Mouse (Mus musculus) testis, adult 2 months (tissue): ENCODE measurements around the gene Tlx3. TPM values are rescaled to one million over a fixed set of nuclear protein-coding genes. Genes with fewer than 3 reads are reported as not detected.

Source experiments
- H3K27ac ChIP-seq: fragments of 200-500 bp; 2 replicates; pipeline ENCODE4 v1.5.1; 2012; ENCODE audit warnings: low read depth, low read length; ENCODE audit not compliant: control insufficient read depth, insufficient read depth
- H3K27me3 ChIP-seq: fragments of 200-500 bp; 2 replicates; pipeline ENCODE4 v1.6.1; 2012; ENCODE audit warnings: mild to moderate bottlenecking, low read length, moderate library complexity; ENCODE audit not compliant: control insufficient read depth, insufficient read depth
- H3K36me3 ChIP-seq: fragments of 200-500 bp; 2 replicates; pipeline ENCODE4 v1.6.1; 2012; ENCODE audit warnings: mild to moderate bottlenecking, low read length; ENCODE audit not compliant: control insufficient read depth, insufficient read depth
- H3K4me1 ChIP-seq: fragments of 200-500 bp; 2 replicates; pipeline ENCODE4 v1.6.1; 2012; ENCODE audit warnings: low read length; ENCODE audit not compliant: control insufficient read depth, insufficient read depth
- H3K4me3 ChIP-seq: fragments of 200-500 bp; 2 replicates; pipeline ENCODE4 v1.5.1; 2012; ENCODE audit warnings: low read depth, mild to moderate bottlenecking, low read length, moderate library complexity, mixed read lengths; ENCODE audit not compliant: control insufficient read depth
- CTCF ChIP-seq: fragments of 200-500 bp; IDR thresholded peaks from 2 replicates; pipeline ENCODE4 v1.5.1; 2012; ENCODE audit warnings: low read depth, mild to moderate bottlenecking, inconsistent platforms, low read length, moderate library complexity; ENCODE audit not compliant: control insufficient read depth, insufficient read depth, insufficient replicate concordance
- POLR2A ChIP-seq: fragments of 200-500 bp; IDR thresholded peaks from 2 replicates; pipeline ENCODE4 v1.6.1; 2012; ENCODE audit warnings: low read depth, mild to moderate bottlenecking, inconsistent platforms, low read length, moderate library complexity; ENCODE audit not compliant: control insufficient read depth
- polyA plus RNA-seq: library from polyadenylated mRNA; depleted of rRNA; stranded (reverse); fragments of >200 nt; gene quantifications from 2 replicates; pipeline ENCODE4 v1.2.3, GENCODE M21; 2012

The Tlx3 gene
- polyA plus RNA-seq, 1 experiment, result not detected

DNA sequence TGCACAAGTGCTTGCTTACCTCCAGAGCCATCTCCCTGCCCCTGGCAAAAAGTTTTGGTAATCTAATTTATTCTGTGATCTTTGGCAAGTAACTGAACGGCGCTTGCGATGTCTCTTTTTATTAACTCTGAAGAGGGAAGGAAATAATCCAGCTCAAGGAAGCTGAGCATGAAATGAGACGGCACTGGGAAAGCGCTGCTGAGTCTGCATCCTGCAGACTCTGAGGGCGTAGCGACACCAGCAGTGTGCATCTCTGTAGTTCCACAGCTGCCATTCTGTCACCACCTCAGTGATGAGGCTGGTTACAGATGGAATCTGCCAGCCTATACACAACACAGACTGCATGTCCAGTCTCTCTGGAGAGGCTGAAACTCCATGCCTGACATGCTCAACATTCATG lies 17.4 kb upstream of the Tlx3 start:
- Histone ChIP-seq H3K27me3 (no peaks in the 10 kb centered on the region), H3K4me1 (no peaks in the 10 kb centered on the region; the same call in 1 of the 2 replicates), H3K4me3 (no peak overlapping the region), H3K27ac (no peak overlapping the region), H3K36me3 (no peaks in the 10 kb centered on the region)
- TF ChIP-seq POLR2A, result no peak
- TF ChIP-seq CTCF, result no peak

DNA sequence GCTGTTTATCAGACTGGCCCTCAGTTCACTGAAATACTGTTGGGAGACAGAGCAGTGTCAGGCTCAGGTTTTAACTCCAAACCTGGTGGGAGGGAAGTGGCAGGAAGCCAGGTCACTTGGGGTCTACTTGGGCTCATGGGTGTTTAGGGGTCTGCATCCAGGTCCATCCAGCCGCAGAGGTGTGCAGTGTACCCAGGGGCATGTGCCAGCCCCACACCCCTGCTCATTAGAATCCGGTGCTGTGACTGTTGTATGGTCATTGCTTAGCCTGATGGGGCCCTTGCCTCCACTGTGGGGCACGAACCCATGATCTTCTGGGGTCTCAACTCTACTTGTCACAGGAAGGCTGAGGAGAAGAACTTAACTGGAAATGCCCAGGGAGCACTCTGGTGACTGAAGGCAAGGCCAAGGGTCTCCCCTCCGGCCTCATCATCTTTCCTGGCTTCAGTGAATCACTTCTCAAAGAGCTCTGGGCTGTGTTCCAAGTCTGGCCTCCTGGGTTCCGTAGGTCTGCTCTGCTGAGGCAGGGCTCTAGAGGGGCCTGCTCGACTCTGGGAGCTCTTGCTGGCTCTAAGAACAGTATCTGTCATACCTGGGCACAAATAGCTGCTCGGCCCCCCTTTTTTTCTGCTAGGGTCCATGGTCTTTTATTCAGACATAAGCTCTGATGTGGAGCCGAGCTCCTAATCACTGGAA lies 14.1 kb upstream of the Tlx3 start:
- H3K27me3 ChIP-seq, result no peaks in the 10 kb centered on the region
- no peak overlapping the region for H3K4me3 ChIP-seq
- H3K36me3 ChIP-seq, result no peaks in the 10 kb centered on the region; the same call in 1 of the 2 replicates
- no peaks in the 10 kb centered on the region; the same call in 1 of the 2 replicates for H3K4me1 ChIP-seq
- TF ChIP-seq POLR2A (no peak), CTCF (no peak)
- H3K27ac ChIP-seq, result no peak overlapping the region

DNA sequence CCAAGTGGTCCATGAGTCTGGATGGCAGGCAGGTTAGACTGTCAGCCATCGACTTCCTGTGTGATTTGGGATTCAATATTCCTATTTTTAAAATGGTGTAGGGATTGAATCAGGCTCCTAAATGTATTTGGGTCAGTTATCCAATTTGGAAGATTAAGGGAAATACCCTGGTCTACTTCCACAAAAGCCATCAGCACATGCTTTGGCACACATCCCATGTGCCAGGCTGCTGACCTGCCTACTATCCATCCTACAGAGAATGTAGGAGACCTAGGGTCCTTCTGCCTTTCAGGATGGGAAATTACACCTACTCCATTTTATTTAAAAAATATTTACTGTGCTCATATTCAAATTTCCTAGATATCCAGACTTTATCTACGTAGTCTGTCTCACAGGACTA lies 4.0 kb upstream of the Tlx3 start:
- H3K27me3 ChIP-seq, result peaks cover 3% of the 10 kb centered on the region
- no peak overlapping the region for H3K27ac ChIP-seq
- peaks cover 8% of the 10 kb centered on the region for H3K4me1 ChIP-seq
- no peak for TF ChIP-seq POLR2A
- TF ChIP-seq CTCF, result no peak
- no peaks in the 10 kb centered on the region for H3K36me3 ChIP-seq
- no peak overlapping the region for H3K4me3 ChIP-seq

DNA sequence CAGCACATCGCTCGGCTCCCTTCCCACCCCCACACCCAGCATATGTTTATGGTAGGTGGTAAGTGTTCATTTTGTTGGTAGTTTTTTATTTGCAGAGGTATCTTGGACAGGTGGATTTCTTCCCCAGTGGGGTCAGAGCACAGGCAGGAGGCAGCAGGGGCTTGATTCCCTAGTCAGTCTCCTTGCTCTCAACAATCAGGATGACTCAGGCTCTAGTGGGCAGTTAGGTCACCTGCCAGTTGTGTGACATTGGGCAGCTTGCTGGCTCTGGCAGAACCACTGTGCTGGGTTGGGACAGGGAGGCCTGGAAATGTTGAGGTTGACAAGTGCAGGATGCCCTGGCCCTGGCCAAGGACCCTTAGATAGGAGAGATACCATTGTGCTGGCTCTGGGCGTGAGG lies 1.6 kb upstream of the Tlx3 start:
- peaks cover 10% of the 10 kb centered on the region for H3K27me3 ChIP-seq
- TF ChIP-seq POLR2A, result no peak
- TF ChIP-seq CTCF, result no peak
- H3K4me3 ChIP-seq, result no peak overlapping the region
- no peak overlapping the region for H3K27ac ChIP-seq
- H3K4me1 ChIP-seq, result peaks cover 17% of the 10 kb centered on the region
- no peaks in the 10 kb centered on the region for H3K36me3 ChIP-seq

DNA sequence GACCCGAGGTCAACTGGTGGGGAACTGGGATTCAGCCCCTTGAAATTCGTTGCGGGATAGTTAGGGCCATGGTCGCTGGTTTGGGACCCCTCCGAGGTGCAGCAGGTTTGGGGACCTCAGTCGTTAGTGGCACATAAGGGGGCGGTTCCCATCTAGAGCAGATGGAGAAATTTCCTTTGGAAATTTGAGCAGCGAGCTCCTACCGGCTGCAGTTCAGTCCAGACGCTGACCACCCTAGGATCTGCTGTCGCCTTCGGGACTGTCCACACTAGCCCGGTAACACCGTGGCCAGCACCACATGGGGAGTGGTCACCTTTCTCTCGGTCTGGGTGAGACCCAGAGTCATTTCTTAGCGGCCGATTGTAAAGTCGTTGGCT lies 928 bp upstream of the Tlx3 start:
- H3K36me3 ChIP-seq, result no peaks in the 10 kb centered on the region
- H3K4me1 ChIP-seq, result peaks cover 17% of the 10 kb centered on the region
- no peak overlapping the region for H3K27ac ChIP-seq
- TF ChIP-seq CTCF (no peak), POLR2A (no peak)
- no peak overlapping the region for H3K4me3 ChIP-seq
- peaks cover 11% of the 10 kb centered on the region for H3K27me3 ChIP-seq

DNA sequence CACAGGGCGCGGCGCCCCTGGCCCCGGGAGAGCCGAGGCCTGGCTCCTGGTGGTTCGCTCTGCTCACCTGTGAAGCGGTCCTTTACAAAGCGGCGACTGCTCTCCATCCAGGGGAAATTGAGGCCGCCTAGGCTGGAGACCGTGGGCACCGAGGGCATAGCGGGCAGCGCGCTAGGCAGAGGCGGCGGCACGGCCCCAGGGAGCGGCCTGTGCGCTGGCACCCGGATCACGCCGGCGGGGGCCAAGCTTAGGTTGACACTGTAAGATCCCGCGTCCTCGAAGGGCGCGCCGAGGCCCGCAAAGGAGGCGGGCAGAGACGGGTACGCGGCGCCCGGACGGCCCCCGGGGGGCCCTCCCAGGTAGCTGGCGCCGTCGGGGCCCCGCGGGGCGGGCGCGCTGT lies 417 bp downstream of the Tlx3 start:
- H3K4me3 ChIP-seq, result no peak overlapping the region; the same call in 1 of the 2 replicates
- H3K4me1 ChIP-seq, result peaks cover 17% of the 10 kb centered on the region
- peaks cover 13% of the 10 kb centered on the region for H3K27me3 ChIP-seq
- H3K27ac ChIP-seq, result no peak overlapping the region
- TF ChIP-seq POLR2A, result no peak
- no peak for TF ChIP-seq CTCF
- no peaks in the 10 kb centered on the region for H3K36me3 ChIP-seq

DNA sequence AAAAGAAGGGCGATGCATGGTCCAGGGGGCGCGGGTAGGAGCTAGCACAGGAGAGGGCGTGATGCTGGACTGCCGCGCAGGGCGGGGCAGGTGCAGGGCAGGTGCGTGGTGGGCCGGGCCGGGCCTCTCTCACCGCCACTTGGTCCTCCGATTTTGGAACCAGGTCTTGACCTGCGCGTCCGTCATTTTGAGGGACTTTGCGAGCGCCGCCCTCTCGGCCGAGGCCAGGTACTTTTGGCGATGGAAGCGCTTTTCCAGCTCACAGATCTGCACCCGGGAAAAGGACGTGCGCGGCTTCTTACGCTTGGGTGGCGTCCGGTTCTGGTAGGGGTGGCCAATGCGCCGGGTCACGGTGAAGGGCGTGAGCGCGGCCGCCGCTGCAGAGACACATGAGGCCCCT lies 1.1 kb downstream of the Tlx3 start:
- TF ChIP-seq CTCF (no peak), POLR2A (no peak)
- Histone ChIP-seq H3K4me3 (no peak overlapping the region), H3K36me3 (no peaks in the 10 kb centered on the region), H3K27ac (no peak overlapping the region), H3K27me3 (peaks cover 13% of the 10 kb centered on the region), H3K4me1 (peaks cover 17% of the 10 kb centered on the region)

DNA sequence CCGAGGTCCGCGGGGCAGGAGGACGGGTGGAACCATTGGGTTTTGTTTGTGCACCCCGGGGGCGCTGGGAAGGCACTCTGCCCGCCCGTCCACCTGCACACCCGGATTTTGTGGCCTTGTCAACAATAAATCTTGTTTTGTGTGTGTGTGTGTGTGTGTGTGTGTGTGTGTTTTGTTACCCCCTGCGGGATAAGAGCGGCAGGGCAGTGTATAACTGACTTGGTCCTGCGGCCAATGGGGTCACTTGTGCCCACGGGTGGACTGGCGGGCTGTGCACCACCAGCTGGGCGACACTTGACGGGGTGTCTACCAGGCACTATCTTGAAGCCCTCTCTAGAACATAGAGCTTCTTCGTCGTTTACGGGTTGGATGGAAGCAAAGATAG lies 1.8 kb downstream of the Tlx3 start:
- H3K36me3 ChIP-seq, result no peaks in the 10 kb centered on the region
- H3K4me3 ChIP-seq, result no peak overlapping the region
- TF ChIP-seq POLR2A, result no peak
- TF ChIP-seq CTCF, result no peak
- H3K27me3 ChIP-seq, result peaks cover 13% of the 10 kb centered on the region
- peaks cover 17% of the 10 kb centered on the region for H3K4me1 ChIP-seq
- no peak overlapping the region for H3K27ac ChIP-seq
